Mouse (Mus musculus) kidney, adult 8-10 months (tissue): ENCODE results near the gene Pik3r5.
A peak's percentile ranks its signal among the peaks of the same experiment; 100 is the strongest.

Experiments used
- DNase-seq, 2 experiments: peaks; one replicate each; pipeline ENCODE4 v3.0.0; 2022

Gene Pik3r5

GRCm38 (mm10) chr11:68431699-68432360 is at the start of gene Pik3r5:
Gene Pik3r5, plus strand, starts transcription at chr11:68432121.
- DNase-seq: peak; percentile 46 to 72

GRCm38 (mm10) chr11:68383519-68383918 is 48.4 kb upstream of the Pik3r5 start:
- DNase-seq: no peak

GRCm38 (mm10) chr11:68384131-68384530 is 47.8 kb upstream of the Pik3r5 start:
- DNase-seq: no peak

- DNase-seq: no peak
Measured at GRCm38 (mm10) chr11:68384592-68385020, 47.3 kb upstream of the Pik3r5 start.

GRCm38 (mm10) chr11:68385021-68385821 is 46.7 kb upstream of the Pik3r5 start:
- DNase-seq: no peak

- DNase-seq: no peak
Measured at GRCm38 (mm10) chr11:68385921-68386588, 45.9 kb upstream of the Pik3r5 start.

GRCm38 (mm10) chr11:68386589-68387440 is 45.1 kb upstream of the Pik3r5 start:
- DNase-seq: peak; percentile 75 to 83

- no peak for DNase-seq
Measured at GRCm38 (mm10) chr11:68387441-68387760, 44.5 kb upstream of the Pik3r5 start.

GRCm38 (mm10) chr11:68387971-68388654 is 43.8 kb upstream of the Pik3r5 start:
- DNase-seq: peak; percentile 78 to 87

GRCm38 (mm10) chr11:68388655-68389015 is 43.3 kb upstream of the Pik3r5 start:
- peak; percentile 65 to 81 for DNase-seq

- DNase-seq: no peak
Measured at GRCm38 (mm10) chr11:68389621-68390020, 42.3 kb upstream of the Pik3r5 start.

- DNase-seq: no peak
Measured at GRCm38 (mm10) chr11:68390381-68391287, 41.3 kb upstream of the Pik3r5 start.

- DNase-seq: peak; percentile 72 to 82
Measured at GRCm38 (mm10) chr11:68393897-68394490, 37.9 kb upstream of the Pik3r5 start.

- DNase-seq: no peak
Measured at GRCm38 (mm10) chr11:68394749-68395148, 37.2 kb upstream of the Pik3r5 start.

GRCm38 (mm10) chr11:68395546-68395945 is 36.4 kb upstream of the Pik3r5 start:
- DNase-seq: peak in 1 of 2 experiments; percentile 44

GRCm38 (mm10) chr11:68398891-68399547 is 32.9 kb upstream of the Pik3r5 start:
- no peak for DNase-seq

- no peak for DNase-seq
Measured at GRCm38 (mm10) chr11:68399548-68400020, 32.3 kb upstream of the Pik3r5 start.

GRCm38 (mm10) chr11:68400021-68400671 is 31.8 kb upstream of the Pik3r5 start:
- DNase-seq: peak; percentile 63 to 78

GRCm38 (mm10) chr11:68400727-68401219 is 31.1 kb upstream of the Pik3r5 start, which contains the start of gene Ntn1:
Gene Ntn1, minus strand, starts transcription at chr11:68400823.
- no peak for DNase-seq
